Mouse (Mus musculus): ENCODE data around the gene Gstm1.

DNA sequence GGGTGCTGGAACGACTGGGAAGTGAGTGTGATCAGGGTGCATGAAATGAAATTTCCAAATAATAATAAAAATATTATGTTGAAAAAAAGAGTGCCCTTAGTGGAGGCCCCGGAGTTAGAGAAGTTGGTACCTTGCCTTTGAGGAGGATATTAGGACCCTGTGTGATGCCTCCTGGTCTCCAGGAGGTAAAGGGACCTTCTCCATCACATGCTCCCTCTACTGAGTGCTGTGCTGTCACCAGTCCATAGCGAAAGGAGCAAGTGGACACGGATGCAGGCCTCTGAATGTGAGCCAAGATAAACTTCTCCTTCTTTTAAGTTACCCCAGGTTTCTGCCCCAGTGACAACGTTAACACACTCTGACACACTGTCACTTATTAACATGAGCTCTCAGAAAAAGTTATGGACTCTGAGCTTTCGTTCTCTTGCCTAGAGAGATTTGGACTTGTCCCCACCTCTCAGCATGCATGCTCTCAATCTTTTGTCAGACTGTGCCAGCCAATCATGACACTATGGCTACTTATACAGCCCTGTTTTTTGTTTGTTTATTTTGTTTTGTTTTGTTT lies 49.7 kb upstream of the Gstm1 start:
- TF ChIP-seq POLR2A (IDR thresholded peaks at IDR 0.05; ENCODE audit: borderline replicate concordance, control insufficient read depth, low read depth, low read length) (no peak), CTCF (IDR thresholded peaks at IDR 0.05; ENCODE audit: control insufficient read depth, insufficient read depth, low read length) (no peak)

All from bone marrow, adult 2 months (tissue).